Mouse (Mus musculus) splenic B cell, adult 2 months (primary cell): ENCODE data around the gene Iqca.

Experiments used
- DNase-seq: peaks from one replicate; pipeline ENCODE4 v3.0.0-alpha.2; 2011; ENCODE audit warnings: low read depth, low spot score
- H3K27me3 ChIP-seq: 2 replicates; pipeline ENCODE4 v1.6.1; 2012; ENCODE audit warnings: mild to moderate bottlenecking, low read length, moderate library complexity, mixed read lengths; ENCODE audit not compliant: control insufficient read depth, poor library complexity, insufficient read depth, severe bottlenecking
- H3K36me3 ChIP-seq: 2 replicates; pipeline ENCODE4 v1.6.1; 2012; ENCODE audit warnings: mild to moderate bottlenecking, low read length, moderate library complexity, mixed read lengths; ENCODE audit not compliant: control insufficient read depth, poor library complexity, insufficient read depth, severe bottlenecking

Gene Iqca

GRCm38 (mm10) chr1:89998696-89999095 lies 154.5 kb downstream of the Iqca start:
- no peaks in the 10 kb centered on the region for H3K36me3 ChIP-seq
- H3K27me3 ChIP-seq = no peaks in the 10 kb centered on the region
- no peak for DNase-seq

- H3K36me3 ChIP-seq = no peaks in the 10 kb centered on the region
- no peak for DNase-seq
These were observed 155.1 kb downstream of the Iqca start for GRCm38 (mm10) chr1:89998076-89998475.

GRCm38 (mm10) chr1:89992256-89992655 lies 160.9 kb downstream of the Iqca start:
- no peaks in the 10 kb centered on the region for H3K27me3 ChIP-seq
- no peaks in the 10 kb centered on the region for H3K36me3 ChIP-seq
- DNase-seq = no peak

More at GRCm38 (mm10) chr1:89998076-89998475, 155.1 kb downstream of the Iqca start:
- H3K27me3 ChIP-seq = no peaks in the 10 kb centered on the region
